In genomic region chr15:31614666-31615065, GRCm38 (mm10) we compare ENCODE assay signal across 20 mouse cellular contexts. TPM values are rescaled to one million over a fixed set of nuclear protein-coding genes. Genes with fewer than 3 reads are reported as not detected.
"Had no signal": no experiment of that assay in that cellular context is flagged by ENCODE, and none has a peak within 500 bp of the region (broad histone marks: within the 10 kb centered on the region; RNA-seq: fewer than 3 reads in every experiment).

No protein-coding gene starts in this region.

- H3K4me2 ChIP-seq: lung, embryonic 15.5 days; midbrain, embryonic 11.5 days; midbrain, embryonic 13.5 days; midbrain, embryonic 15.5 days; neural tube, embryonic 13.5 days had no signal

- ATAC-seq: liver, postnatal 0 days; lung, postnatal 0 days; midbrain, embryonic 13.5 days; midbrain, embryonic 15.5 days had no signal

- H3K9me3 ChIP-seq: lung, embryonic 15.5 days; megakaryocyte, embryonic 14.5 days; midbrain, embryonic 13.5 days; midbrain, embryonic 15.5 days; neural tube, embryonic 13.5 days had no signal

- H3K27me3 ChIP-seq: lung, embryonic 15.5 days; megakaryocyte, embryonic 14.5 days; midbrain, embryonic 13.5 days; midbrain, embryonic 15.5 days; neural tube, embryonic 13.5 days had no signal

- H3K4me3 ChIP-seq: lung, embryonic 15.5 days; megakaryocyte, embryonic 14.5 days; midbrain, embryonic 13.5 days; midbrain, embryonic 15.5 days; neural tube, embryonic 13.5 days had no signal

- H3K27ac ChIP-seq: lung, embryonic 15.5 days; macrophage; midbrain, embryonic 13.5 days; midbrain, embryonic 15.5 days; neural tube, embryonic 13.5 days had no signal

- H3K9ac ChIP-seq: liver, postnatal 0 days; lung, embryonic 15.5 days; midbrain, embryonic 13.5 days; midbrain, embryonic 15.5 days; neural tube, embryonic 13.5 days had no signal

- DNase-seq: liver, postnatal 0 days; lung, adult 2 months; lung, postnatal 14 days; lung, postnatal 36 days; right cerebral cortex, postnatal 14 days; spleen, adult 18-20 months; thymus, adult 18-20 months; thymus, postnatal 14 days; thymus, postnatal 36 days had no signal

- H3K4me1 ChIP-seq: lung, embryonic 15.5 days; midbrain, embryonic 13.5 days; midbrain, embryonic 15.5 days; neural tube, embryonic 13.5 days had no signal

RNA-seq across cellular contexts. Expression of gene Cmbl, which starts 49.5 kb away (rescaled TPM):
- total RNA-seq: megakaryocyte progenitor cell, adult 5-6 weeks; monocyte, adult 5-6 weeks; neutrophil, adult 5-6 weeks had no signal
